Comparison of ENCODE assay signal across 26 mouse cellular contexts in genomic region chr19:21346646-21347045, GRCm38 (mm10).
"Had no signal": no experiment of that assay in that cellular context is flagged by ENCODE, and none has a peak within 500 bp of the region (broad histone marks: within the 10 kb centered on the region; RNA-seq: fewer than 3 reads in every experiment).

No protein-coding gene starts in this region.

- H3K9me3 ChIP-seq: heart, embryonic 10.5 days; hindbrain, embryonic 10.5 days; hindbrain, embryonic 12.5 days; kidney, embryonic 15.5 days; limb, embryonic 13.5 days; limb, embryonic 15.5 days; liver, embryonic 12.5 days had no signal

- H3K36me3 ChIP-seq: heart, embryonic 10.5 days; heart, embryonic 12.5 days; hindbrain, embryonic 10.5 days; hindbrain, embryonic 12.5 days; kidney, embryonic 15.5 days; limb, embryonic 13.5 days; limb, embryonic 15.5 days; liver, embryonic 12.5 days had no signal

- H3K27ac ChIP-seq: gastrocnemius, adult 2 months; heart, embryonic 10.5 days; hindbrain, embryonic 10.5 days; hindbrain, embryonic 12.5 days; hindbrain, embryonic 14.5 days; hindbrain, postnatal 0 days; kidney, embryonic 15.5 days; kidney, postnatal 0 days; limb, embryonic 13.5 days; limb, embryonic 15.5 days; liver, embryonic 12.5 days had no signal

- H3K4me3 ChIP-seq: gastrocnemius, adult 2 months; heart, embryonic 10.5 days; heart, embryonic 12.5 days; hindbrain, embryonic 10.5 days; hindbrain, embryonic 12.5 days; kidney, embryonic 15.5 days; limb, embryonic 13.5 days; limb, embryonic 15.5 days; liver, embryonic 12.5 days had no signal

- H3K9ac ChIP-seq: heart, embryonic 12.5 days; hindbrain, embryonic 12.5 days; hindbrain, embryonic 14.5 days; kidney, embryonic 15.5 days; limb, embryonic 13.5 days; limb, embryonic 15.5 days; liver, embryonic 12.5 days had no signal

- H3K27me3 ChIP-seq: heart, embryonic 12.5 days; hindbrain, embryonic 12.5 days; kidney, embryonic 15.5 days; limb, embryonic 13.5 days; limb, embryonic 15.5 days; liver, embryonic 12.5 days had no signal

- ATAC-seq: hindbrain, postnatal 0 days; intestine, embryonic 16.5 days; liver, embryonic 12.5 days had no signal

- H3K4me2 ChIP-seq: heart, embryonic 12.5 days; hindbrain, embryonic 12.5 days; hindbrain, embryonic 14.5 days; kidney, embryonic 15.5 days; limb, embryonic 13.5 days; limb, embryonic 15.5 days; liver, embryonic 12.5 days had no signal

- DNase-seq: gastrocnemius, adult 2 months; gastrocnemius, postnatal 10 days; gastrocnemius, postnatal 25 days; heart, adult 18-20 months; heart, postnatal 10 days; heart, postnatal 4 days; kidney, adult 11 months; kidney, adult 2 months; kidney, adult 9 months; kidney, postnatal 14 days; kidney, postnatal 36 days; layer of hippocampus, adult 9-11 months; layer of hippocampus, postnatal 36 days; left cerebral cortex, postnatal 4 days had no signal

- H3K4me1 ChIP-seq: heart, embryonic 10.5 days; heart, embryonic 12.5 days; hindbrain, embryonic 10.5 days; hindbrain, embryonic 12.5 days; limb, embryonic 13.5 days; limb, embryonic 15.5 days; liver, embryonic 12.5 days had no signal
